Mouse (Mus musculus) thymus, postnatal 14 days (tissue): ENCODE measurements around the gene Slc1a2.

Source experiments
- DNase-seq: peaks from one replicate; pipeline ENCODE4 v3.0.0; 2021

The Slc1a2 gene

DNA sequence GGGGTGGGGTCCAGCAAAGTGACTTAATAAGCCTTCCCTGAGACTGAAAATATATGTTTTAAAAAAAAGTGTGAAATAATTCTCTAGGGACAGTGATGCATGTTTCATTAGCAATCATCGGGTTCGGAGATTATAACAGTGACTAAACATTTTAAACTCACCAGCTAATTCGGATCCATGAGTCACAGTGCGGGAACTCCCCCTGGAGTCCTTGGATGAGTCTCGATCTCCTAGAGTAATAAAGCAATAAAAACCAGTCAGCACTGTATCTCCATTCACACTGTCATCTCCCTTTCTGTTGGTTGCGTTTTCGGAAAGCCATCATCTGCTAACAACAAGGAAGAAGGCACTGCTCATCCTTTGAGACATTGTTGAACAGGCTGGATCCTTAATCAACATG, 169.9 kb downstream of the Slc1a2 start:
- no peak for DNase-seq

DNA sequence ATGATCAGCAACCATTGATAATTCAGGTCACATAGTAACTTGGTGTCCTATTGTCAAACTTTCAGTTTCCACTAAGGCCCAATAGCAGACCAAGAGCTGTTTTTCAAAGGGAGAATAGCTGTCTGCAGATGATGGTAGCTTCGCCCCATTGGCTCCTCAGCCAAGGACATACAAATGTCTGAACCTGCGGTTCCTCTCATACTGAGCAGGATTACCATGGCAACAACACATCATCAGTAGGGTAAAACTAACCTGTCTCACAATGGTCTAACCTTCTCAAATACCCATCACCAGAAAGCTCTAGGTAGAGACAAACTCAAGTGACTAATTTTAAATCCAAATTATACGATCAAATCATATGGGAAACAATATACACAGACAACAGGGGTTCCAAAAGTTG, 170.7 kb downstream of the Slc1a2 start:
- peak; percentile 71 for DNase-seq

DNA sequence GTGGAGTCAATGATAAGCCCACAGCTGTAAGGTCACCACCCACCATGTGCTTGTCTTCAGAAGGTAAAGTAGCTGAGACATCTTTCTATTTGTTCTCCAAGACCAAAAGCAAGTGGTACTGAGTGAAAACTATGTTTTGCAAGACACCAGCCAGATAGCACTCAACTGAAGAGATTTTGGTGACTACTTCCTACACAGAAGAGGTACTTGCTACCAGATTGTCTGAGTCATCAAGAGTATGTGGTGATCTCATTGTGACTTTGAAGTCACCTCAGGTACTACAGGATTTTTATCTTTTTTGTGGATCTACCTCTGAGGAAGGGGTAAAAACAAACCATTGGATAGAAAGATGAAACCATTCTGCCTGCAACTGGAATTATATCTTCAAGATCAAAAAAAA, 173.1 kb downstream of the Slc1a2 start:
- DNase-seq = no peak

DNA sequence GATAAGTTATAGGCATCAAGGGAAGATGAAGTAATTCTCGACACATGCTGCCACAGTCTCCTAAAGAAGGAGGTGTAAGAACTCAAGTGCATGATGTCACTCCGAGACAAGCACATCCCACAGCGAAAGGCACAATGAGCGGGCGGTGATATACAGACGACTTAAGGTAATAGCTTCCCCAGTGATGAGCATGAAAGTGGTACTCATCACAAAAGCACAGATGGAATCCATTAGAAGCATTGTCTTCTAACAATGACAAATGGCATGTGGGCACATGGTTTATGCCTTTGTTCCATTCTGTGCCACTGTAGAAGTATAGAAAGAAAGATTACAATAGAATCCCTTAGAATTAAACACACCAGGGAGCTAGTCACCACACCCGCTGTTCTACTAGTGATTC, 179.7 kb downstream of the Slc1a2 start:
- no peak for DNase-seq
